8 mouse cellular contexts compared by ENCODE assay signal in genomic region chr5:75214520-75214919, GRCm38 (mm10).
DNase-seq lines count a peak whose midpoint lies in the region; ATAC-seq lines count a peak whose summit lies in the region.

No protein-coding gene starts in this region.

- H3K9me3 ChIP-seq in intestine, embryonic 14.5 days (ENCODE audit: control insufficient read depth, low read length): no peaks in the 10 kb centered on the region
- no peaks in the 10 kb centered on the region for H3K9me3 ChIP-seq in intestine, embryonic 16.5 days (ENCODE audit: control insufficient read depth, low read length)

- no peak overlapping the region for H3K27ac ChIP-seq in intestine, embryonic 14.5 days (ENCODE audit: low read depth)
- H3K27ac ChIP-seq in intestine, embryonic 16.5 days (ENCODE audit: low read length): no peak overlapping the region

- 44% methylated on average over 6 of the region's 6 CpGs for WGBS in intestine, embryonic 14.5 days
- WGBS in intestine, embryonic 16.5 days: 41% methylated on average over 6 of the region's 6 CpGs

- H3K36me3 ChIP-seq in intestine, embryonic 14.5 days (ENCODE audit: control insufficient read depth, insufficient read depth, low read length): no peaks in the 10 kb centered on the region
- no peaks in the 10 kb centered on the region for H3K36me3 ChIP-seq in intestine, embryonic 16.5 days (ENCODE audit: control insufficient read depth, insufficient read depth, low read length)

- H3K4me3 ChIP-seq in intestine, embryonic 14.5 days (ENCODE audit: low read depth, low read length): no peak overlapping the region
- no peak overlapping the region for H3K4me3 ChIP-seq in intestine, embryonic 16.5 days (ENCODE audit: low read length)

- peak; percentile 58 for DNase-seq in intestine, embryonic 14.5 days (ENCODE audit: low spot score)
- peak; percentile 12 to 14 for DNase-seq in urinary bladder, postnatal 36 days (ENCODE audit: low spot score in 2 of 2)
- DNase-seq in urinary bladder, postnatal 10 days (ENCODE audit: low spot score): no peak
- DNase-seq in kidney, postnatal 36 days: peak; percentile 28 to 36
- DNase-seq in layer of hippocampus, postnatal 14 days (ENCODE audit: low spot score in 2 of 2): no peak
- no peak for DNase-seq in spleen, postnatal 14 days (ENCODE audit: low spot score in 2 of 2)

- ATAC-seq in intestine, embryonic 14.5 days (replicated peaks; ENCODE audit: low FRiP score, low TSS enrichment, low read depth): 0 out of 2 replicates have a peak, but pooled peaks have one; percentile 50
- ATAC-seq in intestine, embryonic 16.5 days: no peak
- ATAC-seq in inflammation-experienced regulatory T-cells, adult 6 months: no peak

- no peaks in the 10 kb centered on the region for H3K27me3 ChIP-seq in intestine, embryonic 14.5 days (replicated peaks; ENCODE audit: control insufficient read depth, insufficient read depth, low read length)
- no peaks in the 10 kb centered on the region for H3K27me3 ChIP-seq in intestine, embryonic 16.5 days (replicated peaks; ENCODE audit: control insufficient read depth, insufficient read depth, low read length)

- H3K9ac ChIP-seq in intestine, embryonic 14.5 days (ENCODE audit: low read length): no peak overlapping the region
- H3K9ac ChIP-seq in intestine, embryonic 16.5 days (ENCODE audit: low read depth, low read length): no peak overlapping the region

- H3K4me2 ChIP-seq in intestine, embryonic 14.5 days (ENCODE audit: low read length): no peak overlapping the region
- no peak overlapping the region for H3K4me2 ChIP-seq in intestine, embryonic 16.5 days (ENCODE audit: low read depth, low read length)

- no peaks in the 10 kb centered on the region; the same call in 1 of the 2 replicates for H3K4me1 ChIP-seq in intestine, embryonic 14.5 days (replicated peaks; ENCODE audit: control insufficient read depth, insufficient read depth, low read length)
- no peaks in the 10 kb centered on the region for H3K4me1 ChIP-seq in intestine, embryonic 16.5 days (ENCODE audit: control insufficient read depth, insufficient read depth, low read length)

Comparison
In these comparisons a context has a peak if more than half of its experiments do, and no peak if none do; other contexts are left out.
1. DNase-seq: peak in intestine, embryonic 14.5 days (single experiment), urinary bladder, postnatal 36 days (2 of 2) and kidney, postnatal 36 days (2 of 2); none in urinary bladder, postnatal 10 days (single experiment), layer of hippocampus, postnatal 14 days (0 of 2) and spleen, postnatal 14 days (0 of 2).